Mouse (Mus musculus) G1E (cell line): ENCODE measurements around the gene Tab2. TPM values are rescaled to one million over a fixed set of nuclear protein-coding genes. Genes with fewer than 3 reads are reported as not detected.
A peak's percentile ranks its signal among the peaks of the same experiment; 100 is the strongest.
"Not testable (repeated sequence)": the region's sequence is repeated elsewhere in the genome, so short reads cannot be mapped to it uniquely, and the experiment has no call there.

ENCODE experiments used
- ATAC-seq: 2 replicates; pipeline ENCODE4 v1.8.0; 2016; ENCODE audit warnings: mild to moderate bottlenecking; ENCODE audit not compliant: insufficient number of reproducible peaks, poor library complexity, low FRiP score, severe bottlenecking; ENCODE audit errors: extremely low read depth
- DNase-seq: peaks from one replicate; pipeline ENCODE4 v3.0.0; 2012; ENCODE audit warnings: low spot score
- H3K27me3 ChIP-seq: 2 replicates; pipeline ENCODE4 v1.6.1; 2012; ENCODE audit warnings: mild to moderate bottlenecking, low read length, inconsistent platforms; ENCODE audit not compliant: insufficient read depth
- H3K36me3 ChIP-seq: replicated peaks from 2 replicates; pipeline ENCODE3; 2012; ENCODE audit warnings: mild to moderate bottlenecking, inconsistent platforms
- H3K4me1 ChIP-seq: 2 replicates; pipeline ENCODE4 v1.6.1; 2012; ENCODE audit warnings: low read depth, low read length, inconsistent platforms, mixed read lengths; ENCODE audit not compliant: insufficient read depth
- H3K4me3 ChIP-seq: 2 replicates; pipeline ENCODE4 v1.5.1; 2012; ENCODE audit warnings: low read depth, mild to moderate bottlenecking, inconsistent platforms, low read length, moderate library complexity, mixed read lengths
- H3K9me3 ChIP-seq: replicated peaks from 2 replicates; pipeline ENCODE4 v1.6.1; 2012; ENCODE audit warnings: inconsistent platforms
- CTCF ChIP-seq: IDR thresholded peaks from 2 replicates; pipeline ENCODE4 v1.5.1; 2012; ENCODE audit warnings: low read depth, low read length, inconsistent platforms, mixed read lengths
- GATA1 ChIP-seq: IDR thresholded peaks from 2 replicates; pipeline ENCODE4 v1.6.1; 2012; ENCODE audit warnings: borderline replicate concordance, low read length, inconsistent platforms, mixed read lengths
- GATA2 ChIP-seq: IDR thresholded peaks from 2 replicates; pipeline ENCODE4 v1.6.1; 2012; ENCODE audit warnings: low read depth, low read length, inconsistent platforms, borderline replicate concordance
- POLR2AphosphoS5 ChIP-seq: IDR thresholded peaks from 2 replicates; pipeline ENCODE4 v1.6.1; 2012; ENCODE audit warnings: low read depth, low read length, inconsistent platforms; ENCODE audit not compliant: insufficient replicate concordance
- TAL1 ChIP-seq: conservative IDR thresholded peaks from 2 replicates; pipeline ENCODE4 v1.6.1; 2012; ENCODE audit warnings: low read depth, low read length, inconsistent platforms, mixed read lengths
- polyA plus RNA-seq: library from polyadenylated mRNA; stranded (reverse); fragments of >175 nt; gene quantifications from 2 replicates; pipeline ENCODE4 v1.2.3, GENCODE M21; 2012
- total RNA-seq, 2 experiments: library from RNA; stranded (forward) in 1 of 2; stranded (reverse) in 1 of 2; fragments of 200-1000 nt in 1 of 2; fragments of >200 nt in 1 of 2; fragmentation: Nextera tagmentation in 1 of 2; gene quantifications; 2 replicates each; pipeline ENCODE4 v1.2.3; 2014 to 2017

Tab2 gene
- total and polyA plus RNA-seq, 3 experiments: 14.7 to 339 (median 74.7) TPM

DNA sequence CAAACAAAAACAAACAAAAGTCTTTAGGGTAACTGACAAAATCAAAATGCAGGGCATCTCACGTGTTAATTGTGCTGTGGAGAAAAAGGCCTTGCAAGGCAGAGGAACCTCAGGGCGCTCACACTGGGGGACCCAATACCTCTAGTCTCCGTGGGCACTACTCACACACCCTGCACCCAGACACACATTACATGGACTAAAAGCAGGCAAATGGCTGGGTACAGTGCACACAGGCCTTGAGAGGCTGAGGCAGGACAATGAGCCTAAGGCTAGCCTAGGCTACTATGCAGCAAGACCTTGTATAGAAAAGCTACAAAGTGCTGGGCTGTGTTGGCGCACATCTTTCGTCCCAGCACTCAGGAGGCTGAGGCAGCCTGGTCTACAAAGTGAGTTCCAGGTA is 51.9 kb downstream of the Tab2 start:
- H3K4me1 ChIP-seq: no peaks in the 10 kb centered on the region
- no peaks in the 10 kb centered on the region for H3K9me3 ChIP-seq
- TF ChIP-seq POLR2AphosphoS5: no peak
- H3K4me3 ChIP-seq: no peak overlapping the region
- no peaks in the 10 kb centered on the region for H3K27me3 ChIP-seq
- DNase-seq (no peak), ATAC-seq (no peak)
- H3K36me3 ChIP-seq: peaks cover 55% of the 10 kb centered on the region

- Histone ChIP-seq H3K36me3 (peaks cover 28% of the 10 kb centered on the region), H3K4me3 (no peak overlapping the region), H3K9me3 (no peaks in the 10 kb centered on the region), H3K4me1 (no peaks in the 10 kb centered on the region), H3K27me3 (no peaks in the 10 kb centered on the region)
- ATAC-seq (no peak), DNase-seq (no peak)
- TF ChIP-seq GATA2 (no peak), POLR2AphosphoS5 (no peak)
These were observed 55.1 kb downstream of the Tab2 start for GRCm38 (mm10) chr10:7900719-7901627.

DNA sequence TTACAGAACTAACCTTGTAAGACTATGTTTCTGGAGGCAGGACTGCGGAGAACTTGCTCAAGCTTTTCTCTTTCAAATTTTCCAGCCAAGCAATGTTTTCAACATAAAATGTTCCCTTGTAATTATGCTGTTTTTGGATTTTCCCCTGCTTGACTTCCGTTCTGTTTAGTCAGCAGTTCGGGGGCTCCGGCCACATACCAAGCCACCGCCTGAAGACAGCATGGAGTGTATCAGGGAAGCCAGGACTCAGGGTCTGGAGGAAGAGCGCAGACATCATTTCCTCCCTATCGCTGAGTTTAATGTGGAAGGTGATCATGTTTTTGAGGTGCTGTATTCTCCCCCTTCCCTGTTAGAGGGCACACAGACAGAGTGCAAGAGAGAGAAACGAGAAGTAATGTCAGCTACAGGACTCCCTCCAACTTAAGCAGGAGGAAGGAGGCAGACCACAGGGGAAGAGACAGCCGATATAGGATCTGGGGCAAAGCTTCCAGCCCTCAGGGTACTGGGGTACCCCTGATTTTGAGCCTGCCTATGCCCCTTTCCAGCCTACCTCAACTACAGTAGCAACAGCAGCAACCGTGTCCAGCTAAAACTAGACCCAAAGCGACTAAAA is 67.7 kb downstream of the Tab2 start:
- no peak overlapping the region for H3K4me3 ChIP-seq

GRCm38 (mm10) chr10:7883524-7883923 is 72.5 kb downstream of the Tab2 start:
- Histone ChIP-seq H3K4me3 (no peak overlapping the region), H3K9me3 (no peaks in the 10 kb centered on the region), H3K36me3 (no peaks in the 10 kb centered on the region), H3K27me3 (peaks cover 6% of the 10 kb centered on the region; the same call in 1 of the 2 replicates), H3K4me1 (no peaks in the 10 kb centered on the region)
- ATAC-seq (peak; percentile 66; the same call in 1 of the 2 replicates), DNase-seq (peak; percentile 41)
- TF ChIP-seq TAL1: no peak
- TF ChIP-seq GATA2: no peak
- TF ChIP-seq CTCF: peak; percentile 82

More for the DNA sequence above, 67.7 kb downstream of the Tab2 start:
- Histone ChIP-seq H3K36me3 (no peaks in the 10 kb centered on the region), H3K27me3 (peaks cover 2% of the 10 kb centered on the region; the same call in 1 of the 2 replicates), H3K4me1 (no peaks in the 10 kb centered on the region), H3K9me3 (no peaks in the 10 kb centered on the region)
- TF ChIP-seq GATA1: no peak
- no peak for TF ChIP-seq GATA2
- TF ChIP-seq CTCF: no peak
- no peak for TF ChIP-seq TAL1
- TF ChIP-seq POLR2AphosphoS5: no peak
- DNase-seq (no peak), ATAC-seq (no peak)

- no peak for ATAC-seq
- H3K27me3 ChIP-seq: peaks cover 6% of the 10 kb centered on the region; the same call in 1 of the 2 replicates
- DNase-seq: no peak
- no peaks in the 10 kb centered on the region for H3K4me1 ChIP-seq
- H3K4me3 ChIP-seq: no peak overlapping the region
- H3K36me3 ChIP-seq: no peaks in the 10 kb centered on the region
- TF ChIP-seq GATA1: no peak
- TF ChIP-seq TAL1: no peak
- TF ChIP-seq POLR2AphosphoS5: no peak
- no peak for TF ChIP-seq CTCF
- no peak for TF ChIP-seq GATA2
- no peaks in the 10 kb centered on the region for H3K9me3 ChIP-seq
These were observed 74.1 kb downstream of the Tab2 start for GRCm38 (mm10) chr10:7881971-7882370.

- H3K9me3 ChIP-seq, H3K4me1 ChIP-seq, DNase-seq, H3K27me3 ChIP-seq, H3K4me3 ChIP-seq, H3K36me3 ChIP-seq, ATAC-seq: not testable (repeated sequence)
These were observed 75.7 kb downstream of the Tab2 start for GRCm38 (mm10) chr10:7880283-7880682.

GRCm38 (mm10) chr10:7874194-7874593 is 81.8 kb downstream of the Tab2 start:
- no peaks in the 10 kb centered on the region for H3K36me3 ChIP-seq
- H3K4me1 ChIP-seq: no peaks in the 10 kb centered on the region
- ATAC-seq: no peak
- no peak for DNase-seq
- H3K4me3 ChIP-seq: no peak overlapping the region
- H3K27me3 ChIP-seq: peaks cover 3% of the 10 kb centered on the region; the same call in 1 of the 2 replicates
- no peak for TF ChIP-seq TAL1
- TF ChIP-seq GATA1: no peak
- TF ChIP-seq GATA2: no peak
- no peak for TF ChIP-seq CTCF
- TF ChIP-seq POLR2AphosphoS5: no peak
- H3K9me3 ChIP-seq: no peaks in the 10 kb centered on the region
